Mouse (Mus musculus) brown adipose tissue, adult 24 weeks (tissue): ENCODE data around the gene Olfr545. TPM values are rescaled to one million over a fixed set of nuclear protein-coding genes. Genes with fewer than 3 reads are reported as not detected.

ENCODE experiments used
- H3K27ac ChIP-seq: fragments of 200-500 bp; replicated peaks from 2 replicates; pipeline ENCODE4 v1.5.1; 2012; ENCODE audit warnings: low read depth, mild to moderate bottlenecking, low read length
- H3K4me1 ChIP-seq: fragments of 200-500 bp; 2 replicates; pipeline ENCODE4 v1.6.1; 2012; ENCODE audit warnings: low read length, mixed read lengths; ENCODE audit not compliant: control insufficient read depth, insufficient read depth, insufficient read length
- H3K4me3 ChIP-seq: fragments of 200-500 bp; 2 replicates; pipeline ENCODE4 v1.5.1; 2012; ENCODE audit warnings: low read depth, mild to moderate bottlenecking, low read length, moderate library complexity; ENCODE audit not compliant: insufficient read depth
- polyA plus RNA-seq: library from polyadenylated mRNA; stranded (reverse); fragments of >200 nt; gene quantifications from 2 replicates; pipeline ENCODE4 v1.2.4, GENCODE M21; 2012; ENCODE audit not compliant: missing spikeins, insufficient read depth, insufficient read length

Gene Olfr545
- polyA plus RNA-seq, 1 experiment = not detected

GRCm38 (mm10) chr7:102444301-102444700 lies 55.1 kb downstream of the Olfr545 start:
- Histone ChIP-seq H3K27ac (no peak overlapping the region), H3K4me3 (no peak overlapping the region), H3K4me1 (no peaks in the 10 kb centered on the region)

- Histone ChIP-seq H3K4me1 (no peaks in the 10 kb centered on the region), H3K4me3 (peak overlapping the region; percentile 82), H3K27ac (no peak overlapping the region)
Measured at GRCm38 (mm10) chr7:102442432-102442831, 56.9 kb downstream of the Olfr545 start.

GRCm38 (mm10) chr7:102441657-102442391 lies 57.5 kb downstream of the Olfr545 start, which contains the start of gene Rrm1:
Gene Rrm1, plus strand, starts transcription at chr7:102441695.
- H3K4me3 ChIP-seq = peak within 1 kb of the TSS; percentile 82
- H3K4me1 ChIP-seq = no peaks in the 10 kb centered on the region
- H3K27ac ChIP-seq = 0 out of 2 replicates have a peak within 1 kb of the TSS, but pooled peaks have one; percentile 23

Other genes starting within 250 kb of the Olfr545 start
- 25.4 and 29.6 TPM in 2 replicates for gene Rhog, start 243.5 kb downstream of the Olfr545 start, polyA plus RNA-seq
- gene Stim1, start 231.8 kb downstream of the Olfr545 start, polyA plus RNA-seq = 46.5 and 52.6 TPM in 2 replicates
- 19.5 and 26.1 TPM in 2 replicates for gene Rrm1, start 57.9 kb downstream of the Olfr545 start, polyA plus RNA-seq
- not detected in 2 replicates for gene Olfr543, start 17.9 kb downstream of the Olfr545 start, polyA plus RNA-seq
- gene Olfr544, start 11.3 kb downstream of the Olfr545 start, polyA plus RNA-seq = not detected in 2 replicates
- not detected in 2 replicates for gene Olfr547, start 35.2 kb upstream of the Olfr545 start, polyA plus RNA-seq
- gene Olfr548-ps1, start 41.3 kb upstream of the Olfr545 start, polyA plus RNA-seq = not detected in 2 replicates
- not detected in 2 replicates for gene Olfr549, start 50.3 kb upstream of the Olfr545 start, polyA plus RNA-seq
- 3.1 and 4.2 TPM in 2 replicates for gene Trim21, start 65.9 kb upstream of the Olfr545 start, polyA plus RNA-seq
- not detected in 2 replicates for gene Olfr550, start 71.9 kb upstream of the Olfr545 start, polyA plus RNA-seq
- not detected in 2 replicates for gene Olfr551, start 92.3 kb upstream of the Olfr545 start, polyA plus RNA-seq
- not detected in 2 replicates for gene Olfr552, start 98.2 kb upstream of the Olfr545 start, polyA plus RNA-seq
- not detected in 2 replicates for gene Olfr553, start 118.6 kb upstream of the Olfr545 start, polyA plus RNA-seq
- not detected in 2 replicates for gene Olfr554, start 138.9 kb upstream of the Olfr545 start, polyA plus RNA-seq
- not detected in 2 replicates for gene Olfr555, start 159.2 kb upstream of the Olfr545 start, polyA plus RNA-seq
- not detected in 2 replicates for gene Olfr556, start 165.3 kb upstream of the Olfr545 start, polyA plus RNA-seq
- gene Trim68, start 187.8 kb upstream of the Olfr545 start, polyA plus RNA-seq = 6.3 and 7.5 TPM in 2 replicates
- not detected in 2 replicates for gene Olfr557, start 196.3 kb upstream of the Olfr545 start, polyA plus RNA-seq
- 1.3 and 2.3 TPM in 2 replicates for gene Olfr558, start 202.6 kb upstream of the Olfr545 start, polyA plus RNA-seq
- not detected in 2 replicates for gene Olfr33, start 219.5 kb upstream of the Olfr545 start, polyA plus RNA-seq
- not detected in 2 replicates for gene Olfr559, start 227.9 kb upstream of the Olfr545 start, polyA plus RNA-seq